Mouse (Mus musculus): Measurements from ENCODE around the gene Pex16. TPM values are rescaled to one million over a fixed set of nuclear protein-coding genes. Genes with fewer than 3 reads are reported as not detected.

The Pex16 gene
- polyA plus RNA-seq, 1 experiment from 2014 or later: 34.3 TPM

GRCm38 (mm10) chr2:92426426-92426825 is 52.0 kb downstream of the Pex16 start:
- Histone ChIP-seq H3K27me3 (ENCODE audit: insufficient read depth, low read length) (no peaks in the 10 kb centered on the region), H3K36me3 (ENCODE audit: insufficient read depth, low read length) (peaks cover 14% of the 10 kb centered on the region), H3K9ac (ENCODE audit: low read depth, low read length) (no peak overlapping the region), H3K4me3 (replicated peaks; ENCODE audit: low read depth, low read length) (no peak overlapping the region), H3K4me2 (ENCODE audit: low read length) (no peak overlapping the region), H3K9me3 (replicated peaks; ENCODE audit: low read length) (no peaks in the 10 kb centered on the region), H3K4me1 (replicated peaks; ENCODE audit: insufficient read depth, low read length) (peaks cover 35% of the 10 kb centered on the region), H3K27ac (0 out of 2 replicates have a peak overlapping the region, but pooled peaks have one; percentile 26)
- DNase-seq (ENCODE audit: low spot score) (peak; percentile 49), ATAC-seq (replicated peaks; ENCODE audit: low FRiP score, low read depth) (no peak)
- no peak for TF ChIP-seq CTCF (IDR thresholded peaks at IDR 0.05; ENCODE audit: low read depth)
- 56% methylated on average over 3 of the region's 3 CpGs for WGBS

DNA sequence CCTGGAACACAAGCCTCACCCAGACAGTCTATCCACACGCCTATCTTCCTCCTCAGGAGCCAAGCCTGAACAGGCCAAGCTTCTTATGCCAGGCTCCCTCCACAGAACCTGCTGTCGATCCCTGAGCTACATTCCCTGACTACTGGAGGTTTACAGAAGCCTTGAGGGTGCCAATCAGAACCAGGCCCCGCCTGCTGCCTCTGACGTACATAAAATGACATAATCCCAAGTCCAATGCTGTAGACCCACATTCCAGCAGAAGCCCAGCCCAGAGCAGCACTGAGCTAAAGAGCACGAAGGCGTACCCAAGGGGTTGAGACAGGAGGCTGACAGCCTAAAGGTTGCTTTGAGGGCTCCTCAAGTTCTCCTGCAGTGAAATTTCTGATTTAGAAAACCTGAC is 53.4 kb downstream of the Pex16 start:
- Histone ChIP-seq H3K4me2 (ENCODE audit: low read length) (no peak overlapping the region), H3K4me1 (replicated peaks; ENCODE audit: insufficient read depth, low read length) (peaks cover 49% of the 10 kb centered on the region), H3K36me3 (ENCODE audit: insufficient read depth, low read length) (peaks cover 7% of the 10 kb centered on the region; the same call in 1 of the 2 replicates), H3K27ac (peak overlapping the region; percentile 50; the same call in 1 of the 2 replicates), H3K9ac (ENCODE audit: low read depth, low read length) (no peak overlapping the region), H3K27me3 (ENCODE audit: insufficient read depth, low read length) (no peaks in the 10 kb centered on the region), H3K4me3 (replicated peaks; ENCODE audit: low read depth, low read length) (no peak overlapping the region), H3K9me3 (replicated peaks; ENCODE audit: low read length) (no peaks in the 10 kb centered on the region)
- WGBS: 45% methylated on average over 6 of the region's 6 CpGs
- DNase-seq (ENCODE audit: low spot score) (peak; percentile 84), ATAC-seq (replicated peaks; ENCODE audit: low FRiP score, low read depth) (peak; percentile 71)
- TF ChIP-seq CTCF (IDR thresholded peaks at IDR 0.05; ENCODE audit: low read depth): no peak

DNA sequence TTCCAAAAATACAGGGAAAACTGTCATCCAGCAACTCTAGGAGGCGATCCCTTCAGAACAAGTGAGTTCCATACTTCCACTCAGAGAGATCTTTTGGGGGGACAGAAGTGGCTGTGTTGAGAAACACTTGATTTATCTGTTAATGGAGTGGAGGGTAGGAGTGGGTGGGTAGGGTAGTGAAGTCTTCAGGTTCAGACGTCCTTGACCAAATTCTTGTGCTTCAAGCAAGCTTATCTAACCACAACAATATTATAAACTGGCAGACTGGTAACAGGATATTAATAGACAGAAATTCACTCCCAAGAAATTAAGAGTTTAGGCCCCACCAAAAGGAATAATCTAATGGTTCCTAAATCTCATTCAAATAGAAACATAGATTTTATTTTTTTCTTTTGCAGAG is 55.6 kb downstream of the Pex16 start:
- H3K4me1 ChIP-seq (replicated peaks; ENCODE audit: insufficient read depth, low read length): peaks cover 44% of the 10 kb centered on the region
- ATAC-seq (replicated peaks; ENCODE audit: low FRiP score, low read depth) (no peak), DNase-seq (ENCODE audit: low spot score) (no peak)
- 0 out of 2 replicates have a peak overlapping the region, but pooled peaks have one; percentile 6 for H3K27ac ChIP-seq
- H3K36me3 ChIP-seq (ENCODE audit: insufficient read depth, low read length): peaks cover under 1% of the 10 kb centered on the region; the same call in 1 of the 2 replicates
- H3K4me2 ChIP-seq (ENCODE audit: low read length): no peak overlapping the region
- TF ChIP-seq CTCF (IDR thresholded peaks at IDR 0.05; ENCODE audit: low read depth): no peak
- WGBS: 64% methylated on average over 2 of the region's 2 CpGs
- no peaks in the 10 kb centered on the region for H3K9me3 ChIP-seq (replicated peaks; ENCODE audit: low read length)
- H3K9ac ChIP-seq (ENCODE audit: low read depth, low read length): no peak overlapping the region
- no peaks in the 10 kb centered on the region for H3K27me3 ChIP-seq (ENCODE audit: insufficient read depth, low read length)
- H3K4me3 ChIP-seq (replicated peaks; ENCODE audit: low read depth, low read length): no peak overlapping the region

Small RNAs within 50 kb of the gene (microRNA-seq; reads per million reads assigned to microRNA genes)
- not detected for gene Mir7000

Other genes starting within 250 kb of the Pex16 start
- gene Large2, start 193 bp downstream of the Pex16 start, polyA plus RNA-seq (2015; fragmentation: Nextera tagmentation; extraction: Ambion mirVana): 30.6 and 34.3 TPM in 2 replicates
- gene 1700029I15Rik, start 7.9 kb downstream of the Pex16 start, polyA plus RNA-seq (2015; fragmentation: Nextera tagmentation; extraction: Ambion mirVana): 1.8 and 2.5 TPM in 2 replicates
- 25.9 and 28.2 TPM in 2 replicates for gene Mapk8ip1, start 26.6 kb downstream of the Pex16 start, polyA plus RNA-seq (2015; fragmentation: Nextera tagmentation; extraction: Ambion mirVana)
- gene Cry2, start 59.4 kb downstream of the Pex16 start, polyA plus RNA-seq (2015; fragmentation: Nextera tagmentation; extraction: Ambion mirVana): 10.1 and 12.8 TPM in 2 replicates
- 14.8 and 15.5 TPM in 2 replicates for gene Slc35c1, start 85.9 kb downstream of the Pex16 start, polyA plus RNA-seq (2015; fragmentation: Nextera tagmentation; extraction: Ambion mirVana)
- gene Chst1, start 225.0 kb downstream of the Pex16 start, polyA plus RNA-seq (2015; fragmentation: Nextera tagmentation; extraction: Ambion mirVana): 6.6 and 6.8 TPM in 2 replicates

Measured in kidney, postnatal 0 days (tissue).